Mouse (Mus musculus) neural tube, embryonic 13.5 days (tissue): Measurements from ENCODE around the gene Masp2. TPM values are rescaled to one million over a fixed set of nuclear protein-coding genes. Genes with fewer than 3 reads are reported as not detected.

ENCODE experiments used
- ATAC-seq: fragments of 200-750 bp; cut with Nextera tagmentation; 2 replicates; pipeline ENCODE4 v1.8.0; 2017; ENCODE audit warnings: low read depth, mild to moderate bottlenecking, moderate TSS enrichment, moderate library complexity
- H3K27ac ChIP-seq: fragments of 300-500 bp; sonication (generic); replicated peaks from 2 replicates; pipeline ENCODE4 v1.5.1; 2015; ENCODE audit warnings: moderate library complexity, mild to moderate bottlenecking, inconsistent platforms
- H3K27me3 ChIP-seq: fragments of 300-500 bp; sonication (generic); 2 replicates; pipeline ENCODE4 v1.6.1; 2015; ENCODE audit warnings: mild to moderate bottlenecking, inconsistent platforms
- H3K36me3 ChIP-seq: fragments of 300-500 bp; sonication (generic); 2 replicates; pipeline ENCODE4 v1.6.1; 2015; ENCODE audit warnings: mild to moderate bottlenecking, inconsistent platforms
- H3K4me1 ChIP-seq: fragments of 300-500 bp; sonication (generic); replicated peaks from 2 replicates; pipeline ENCODE4 v1.6.1; 2015; ENCODE audit warnings: inconsistent platforms
- H3K4me2 ChIP-seq: fragments of 300-500 bp; sonication (generic); 2 replicates; pipeline ENCODE4 v1.6.1; 2015; ENCODE audit warnings: inconsistent platforms, mild to moderate bottlenecking, moderate library complexity
- H3K4me3 ChIP-seq: fragments of 300-500 bp; sonication (generic); 2 replicates; pipeline ENCODE4 v1.5.1; 2015; ENCODE audit warnings: mild to moderate bottlenecking, inconsistent platforms
- H3K9ac ChIP-seq: fragments of 300-500 bp; sonication (generic); 2 replicates; pipeline ENCODE4 v1.6.1; 2015; ENCODE audit warnings: moderate library complexity, mild to moderate bottlenecking, inconsistent platforms
- H3K9me3 ChIP-seq: fragments of 300-500 bp; sonication (generic); 2 replicates; pipeline ENCODE4 v1.6.1; 2016; ENCODE audit warnings: inconsistent platforms
- WGBS: fragments of 180-500 bp; shearing (Covaris S2); methylation state at CpG from one replicate; pipeline ENCODE4 v1.1.7; 2015; 5-methylcytosine and 5-hydroxymethylcytosine counted together
- polyA plus RNA-seq: library from polyadenylated mRNA; unstranded; fragments of >200 nt; fragmentation: Nextera tagmentation; extraction: Ambion mirVana; gene quantifications from 2 replicates; pipeline ENCODE4 v1.2.1, GENCODE M21; 2015

Gene Masp2
- 0.58 and 1.1 TPM in 2 replicates for polyA plus RNA-seq

- ATAC-seq: no peak
- 90% methylated on average over 14 of the region's 14 CpGs for WGBS
These were observed at the start of gene Masp2 for GRCm38 (mm10) chr4:148602357-148603120. Gene Masp2, plus strand, starts transcription at chr4:148602554.

GRCm38 (mm10) chr4:148557766-148558165 is 44.6 kb upstream of the Masp2 start:
- Histone ChIP-seq H3K27me3 (no peaks in the 10 kb centered on the region), H3K4me2 (peak overlapping the region; percentile 71), H3K4me1 (peaks cover 12% of the 10 kb centered on the region), H3K4me3 (peak overlapping the region; percentile 75), H3K9me3 (no peaks in the 10 kb centered on the region), H3K36me3 (peaks cover 74% of the 10 kb centered on the region), H3K27ac (peak overlapping the region; percentile 96), H3K9ac (peak overlapping the region; percentile 94)
- 38% methylated on average over 6 of the region's 6 CpGs for WGBS
- peak; percentile 57 for ATAC-seq

More at GRCm38 (mm10) chr4:148602357-148603120, at the start of gene Masp2:
- no peak within 1 kb of the TSS for H3K4me2 ChIP-seq
- no peak within 1 kb of the TSS for H3K4me3 ChIP-seq
- no peaks in the 10 kb centered on the region for H3K27me3 ChIP-seq
- H3K9me3 ChIP-seq: no peaks in the 10 kb centered on the region
- no peak within 1 kb of the TSS for H3K9ac ChIP-seq
- peaks cover 25% of the 10 kb centered on the region for H3K36me3 ChIP-seq
- H3K27ac ChIP-seq: no peak within 1 kb of the TSS
- H3K4me1 ChIP-seq: no peaks in the 10 kb centered on the region

GRCm38 (mm10) chr4:148558297-148559000 is 43.9 kb upstream of the Masp2 start, which contains the start of gene Exosc10:
Gene Exosc10, plus strand, starts transcription at chr4:148558429.
- Histone ChIP-seq H3K4me3 (peak within 1 kb of the TSS; percentile 75), H3K9me3 (no peaks in the 10 kb centered on the region), H3K4me2 (peak within 1 kb of the TSS; percentile 71), H3K4me1 (peaks cover 12% of the 10 kb centered on the region), H3K27me3 (no peaks in the 10 kb centered on the region), H3K27ac (peak within 1 kb of the TSS; percentile 96), H3K9ac (peak within 1 kb of the TSS; percentile 94), H3K36me3 (peaks cover 74% of the 10 kb centered on the region)
- whole genome bisulfite sequencing: under 1% methylated on average over 58 of the region's 63 CpGs
- ATAC-seq: peak; percentile 95

GRCm38 (mm10) chr4:148562676-148563075 is 39.7 kb upstream of the Masp2 start:
- WGBS: 94% methylated on average over 17 of the region's 17 CpGs
- no peak overlapping the region for H3K4me2 ChIP-seq
- no peak overlapping the region for H3K4me3 ChIP-seq
- peaks cover 78% of the 10 kb centered on the region for H3K36me3 ChIP-seq
- no peak for ATAC-seq
- H3K27me3 ChIP-seq: no peaks in the 10 kb centered on the region
- no peaks in the 10 kb centered on the region for H3K9me3 ChIP-seq
- H3K4me1 ChIP-seq: peaks cover 11% of the 10 kb centered on the region
- H3K27ac ChIP-seq: no peak overlapping the region
- H3K9ac ChIP-seq: no peak overlapping the region

GRCm38 (mm10) chr4:148563595-148563994 is 38.8 kb upstream of the Masp2 start:
- Histone ChIP-seq H3K9ac (no peak overlapping the region), H3K9me3 (no peaks in the 10 kb centered on the region), H3K36me3 (peaks cover 88% of the 10 kb centered on the region), H3K4me2 (no peak overlapping the region), H3K4me3 (no peak overlapping the region), H3K4me1 (peaks cover 8% of the 10 kb centered on the region), H3K27ac (no peak overlapping the region), H3K27me3 (no peaks in the 10 kb centered on the region)
- no peak for ATAC-seq
- WGBS: 94% methylated on average over 12 of the region's 12 CpGs

GRCm38 (mm10) chr4:148570138-148570537 is 32.2 kb upstream of the Masp2 start:
- Histone ChIP-seq H3K27ac (no peak overlapping the region), H3K4me1 (no peaks in the 10 kb centered on the region), H3K9ac (no peak overlapping the region), H3K36me3 (peaks cover 98% of the 10 kb centered on the region), H3K27me3 (no peaks in the 10 kb centered on the region), H3K9me3 (no peaks in the 10 kb centered on the region), H3K4me3 (no peak overlapping the region), H3K4me2 (no peak overlapping the region)
- WGBS: 87% methylated on average over 10 of the region's 10 CpGs
- no peak for ATAC-seq

GRCm38 (mm10) chr4:148570693-148571295 is 31.6 kb upstream of the Masp2 start:
- no peak overlapping the region for H3K4me2 ChIP-seq
- H3K9me3 ChIP-seq: no peaks in the 10 kb centered on the region
- no peak for ATAC-seq
- H3K27me3 ChIP-seq: no peaks in the 10 kb centered on the region
- no peak overlapping the region for H3K4me3 ChIP-seq
- H3K27ac ChIP-seq: no peak overlapping the region
- no peaks in the 10 kb centered on the region for H3K4me1 ChIP-seq
- WGBS: 93% methylated on average over 9 of the region's 9 CpGs
- no peak overlapping the region for H3K9ac ChIP-seq
- H3K36me3 ChIP-seq: peaks cover 98% of the 10 kb centered on the region

GRCm38 (mm10) chr4:148573222-148573621 is 29.1 kb upstream of the Masp2 start:
- no peaks in the 10 kb centered on the region for H3K27me3 ChIP-seq
- no peak for ATAC-seq
- H3K4me3 ChIP-seq: no peak overlapping the region
- no peaks in the 10 kb centered on the region for H3K4me1 ChIP-seq
- 93% methylated on average over 7 of the region's 7 CpGs for WGBS
- no peak overlapping the region for H3K4me2 ChIP-seq
- no peak overlapping the region for H3K9ac ChIP-seq
- peaks cover 98% of the 10 kb centered on the region for H3K36me3 ChIP-seq
- no peaks in the 10 kb centered on the region for H3K9me3 ChIP-seq
- H3K27ac ChIP-seq: no peak overlapping the region

GRCm38 (mm10) chr4:148580765-148581164 is 21.6 kb upstream of the Masp2 start:
- ATAC-seq: no peak
- no peak overlapping the region for H3K9ac ChIP-seq
- peaks cover 77% of the 10 kb centered on the region for H3K36me3 ChIP-seq

GRCm38 (mm10) chr4:148581422-148581821 is 20.9 kb upstream of the Masp2 start:
- peaks cover 71% of the 10 kb centered on the region for H3K36me3 ChIP-seq
- no peaks in the 10 kb centered on the region for H3K4me1 ChIP-seq
- 90% methylated on average over 5 of the region's 5 CpGs for WGBS
- no peak overlapping the region for H3K9ac ChIP-seq
- H3K4me3 ChIP-seq: no peak overlapping the region
- H3K27ac ChIP-seq: no peak overlapping the region
- H3K9me3 ChIP-seq: no peaks in the 10 kb centered on the region
- H3K27me3 ChIP-seq: no peaks in the 10 kb centered on the region
- no peak for ATAC-seq
- no peak overlapping the region for H3K4me2 ChIP-seq

More at GRCm38 (mm10) chr4:148580765-148581164, 21.6 kb upstream of the Masp2 start:
- Histone ChIP-seq H3K27me3 (no peaks in the 10 kb centered on the region), H3K9me3 (no peaks in the 10 kb centered on the region), H3K4me3 (no peak overlapping the region), H3K27ac (no peak overlapping the region), H3K4me1 (no peaks in the 10 kb centered on the region), H3K4me2 (no peak overlapping the region)
- 88% methylated on average over 9 of the region's 9 CpGs for WGBS

- Histone ChIP-seq H3K9ac (no peak overlapping the region), H3K9me3 (no peaks in the 10 kb centered on the region), H3K4me1 (no peaks in the 10 kb centered on the region), H3K36me3 (peaks cover 52% of the 10 kb centered on the region), H3K27me3 (no peaks in the 10 kb centered on the region), H3K27ac (no peak overlapping the region), H3K4me3 (no peak overlapping the region), H3K4me2 (no peak overlapping the region)
- no peak for ATAC-seq
- 81% methylated on average over 4 of the region's 4 CpGs for WGBS
These were observed 19.1 kb upstream of the Masp2 start for GRCm38 (mm10) chr4:148583257-148583656.

- peaks cover 5% of the 10 kb centered on the region; the same call in 1 of the 2 replicates for H3K4me1 ChIP-seq
- H3K27me3 ChIP-seq: no peaks in the 10 kb centered on the region
- no peak overlapping the region for H3K4me3 ChIP-seq
- 81% methylated on average over 9 of the region's 9 CpGs for WGBS
- peaks cover 18% of the 10 kb centered on the region for H3K36me3 ChIP-seq
- no peak overlapping the region for H3K27ac ChIP-seq
- no peak overlapping the region for H3K4me2 ChIP-seq
- no peaks in the 10 kb centered on the region for H3K9me3 ChIP-seq
- no peak for ATAC-seq
- H3K9ac ChIP-seq: no peak overlapping the region
These were observed 15.7 kb upstream of the Masp2 start for GRCm38 (mm10) chr4:148586648-148587047.
